Mouse (Mus musculus): ENCODE results near the gene Gm44511. TPM values are rescaled to one million over a fixed set of nuclear protein-coding genes. Genes with fewer than 3 reads are reported as not detected.
A peak's percentile ranks its signal among the peaks of the same experiment; 100 is the strongest.

Gm44511 gene
- polyA plus RNA-seq, 1 experiment: 0.23 TPM

DNA sequence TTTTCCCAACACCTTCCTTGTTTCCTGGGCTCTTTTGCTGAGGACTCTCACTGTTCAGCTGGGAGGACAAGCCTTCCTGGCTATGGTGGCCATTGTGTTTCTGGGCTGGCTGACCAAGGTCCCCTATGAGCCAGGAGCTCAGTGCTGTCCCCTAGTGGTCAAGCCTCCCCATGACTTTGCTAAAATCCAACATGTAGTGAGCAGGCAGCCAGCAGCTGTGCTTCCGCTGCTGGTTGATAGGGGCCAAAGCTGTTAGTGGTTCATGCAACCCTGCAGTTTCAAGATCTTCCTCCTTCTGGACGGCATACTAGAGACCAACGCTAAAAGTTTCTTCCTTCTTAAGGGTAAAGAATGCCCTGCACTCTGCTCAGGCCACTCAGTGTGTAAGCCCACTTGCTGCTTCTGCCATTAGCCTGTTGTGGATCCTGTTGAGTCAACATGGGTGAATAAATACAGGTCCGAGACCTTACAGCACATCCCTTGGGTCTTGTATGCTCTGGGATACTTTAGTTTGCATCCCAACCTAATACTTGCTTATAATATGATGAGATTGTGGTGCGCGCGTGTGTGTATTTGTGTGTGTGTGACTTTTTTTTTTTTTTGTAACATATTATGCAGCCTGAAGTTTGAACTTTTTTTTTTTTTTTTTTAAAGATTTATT is 19.3 kb upstream of the Gm44511 start:
- Histone ChIP-seq H3K36me3 (ENCODE audit: control insufficient read depth, insufficient read depth, low read length) (no peaks in the 10 kb centered on the region), H3K4me1 (ENCODE audit: control insufficient read depth, insufficient read depth, low read length) (no peaks in the 10 kb centered on the region; the same call in 1 of the 2 replicates), H3K27me3 (replicated peaks; ENCODE audit: control insufficient read depth, insufficient read depth, low read length) (no peaks in the 10 kb centered on the region), H3K4me3 (ENCODE audit: insufficient read depth, low read depth, low read length) (no peak overlapping the region), H3K27ac (ENCODE audit: insufficient read depth, low read depth, low read length) (no peak overlapping the region)
- 45% methylated on average over 7 of the region's 7 CpGs for WGBS
- TF ChIP-seq POLR2A (IDR thresholded peaks at IDR 0.05; ENCODE audit: low read depth, low read length): no peak
- peak; percentile 99 for TF ChIP-seq CTCF (conservative IDR thresholded peaks at IDR 0.05; ENCODE audit: insufficient read depth, insufficient read length, low read depth, low read length)
- DNase-seq: peak; percentile 91

DNA sequence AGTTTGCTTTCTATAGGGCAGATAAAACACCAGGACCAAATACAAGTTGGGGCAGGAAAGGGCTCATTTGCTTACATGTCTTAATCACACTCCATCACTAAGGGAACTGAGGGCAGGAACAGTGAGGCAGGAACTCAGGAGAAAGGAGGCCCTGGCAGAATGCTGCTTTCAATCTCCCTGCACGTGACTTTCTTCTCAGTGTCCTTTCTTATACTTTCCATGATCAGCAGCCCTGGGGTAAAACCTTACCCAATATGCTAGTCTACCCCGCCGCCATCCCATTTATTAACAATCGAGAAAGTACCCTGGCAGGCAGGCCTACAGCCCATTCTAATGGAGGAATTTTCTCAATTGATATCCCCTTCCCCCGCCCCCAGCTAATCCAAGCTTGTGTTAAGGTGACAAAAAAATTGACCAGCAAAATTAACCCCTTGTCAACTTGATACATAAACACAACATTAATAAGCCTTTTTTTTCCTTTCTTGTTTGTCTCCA is 18.5 kb upstream of the Gm44511 start:
- no peak for TF ChIP-seq CTCF (conservative IDR thresholded peaks at IDR 0.05; ENCODE audit: insufficient read depth, insufficient read length, low read depth, low read length)
- TF ChIP-seq POLR2A (IDR thresholded peaks at IDR 0.05; ENCODE audit: low read depth, low read length): no peak
- Histone ChIP-seq H3K27ac (ENCODE audit: insufficient read depth, low read depth, low read length) (no peak overlapping the region), H3K36me3 (ENCODE audit: control insufficient read depth, insufficient read depth, low read length) (no peaks in the 10 kb centered on the region), H3K4me3 (ENCODE audit: insufficient read depth, low read depth, low read length) (no peak overlapping the region), H3K27me3 (replicated peaks; ENCODE audit: control insufficient read depth, insufficient read depth, low read length) (no peaks in the 10 kb centered on the region), H3K4me1 (ENCODE audit: control insufficient read depth, insufficient read depth, low read length) (no peaks in the 10 kb centered on the region; the same call in 1 of the 2 replicates)
- no peak for DNase-seq
- 92% methylated on average over 5 of the region's 5 CpGs for WGBS

DNA sequence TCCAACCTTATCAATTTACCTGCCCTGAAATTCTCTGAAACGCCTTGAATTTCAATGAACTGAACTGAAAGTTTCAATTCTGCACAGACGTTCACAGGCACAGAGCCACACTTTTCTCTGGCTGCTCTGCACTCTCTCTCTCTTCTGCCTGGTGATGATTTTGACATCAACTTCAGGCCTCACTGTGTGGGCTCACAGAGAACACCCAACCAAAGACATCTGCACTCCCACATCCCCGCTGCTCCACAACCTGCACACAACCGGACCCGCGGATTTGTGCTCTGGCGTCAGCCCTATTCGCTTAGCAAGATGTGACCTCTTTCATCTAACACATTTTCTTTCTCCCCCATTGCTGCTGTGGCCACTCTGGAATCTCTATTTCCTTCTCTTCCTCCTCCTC is 18.0 kb upstream of the Gm44511 start:
- no peak overlapping the region for H3K4me3 ChIP-seq (ENCODE audit: insufficient read depth, low read depth, low read length)
- DNase-seq: no peak
- no peaks in the 10 kb centered on the region; the same call in 1 of the 2 replicates for H3K4me1 ChIP-seq (ENCODE audit: control insufficient read depth, insufficient read depth, low read length)
- H3K27ac ChIP-seq (ENCODE audit: insufficient read depth, low read depth, low read length): no peak overlapping the region
- WGBS: 34% methylated on average over 8 of the region's 8 CpGs
- H3K27me3 ChIP-seq (replicated peaks; ENCODE audit: control insufficient read depth, insufficient read depth, low read length): no peaks in the 10 kb centered on the region
- no peak for TF ChIP-seq POLR2A (IDR thresholded peaks at IDR 0.05; ENCODE audit: low read depth, low read length)
- no peak for TF ChIP-seq CTCF (conservative IDR thresholded peaks at IDR 0.05; ENCODE audit: insufficient read depth, insufficient read length, low read depth, low read length)
- H3K36me3 ChIP-seq (ENCODE audit: control insufficient read depth, insufficient read depth, low read length): no peaks in the 10 kb centered on the region

GRCm38 (mm10) chr6:128843479-128843992 is 17.4 kb upstream of the Gm44511 start:
- WGBS: under 1% methylated on average over 22 of the region's 22 CpGs
- Histone ChIP-seq H3K4me1 (ENCODE audit: control insufficient read depth, insufficient read depth, low read length) (no peaks in the 10 kb centered on the region; the same call in 1 of the 2 replicates), H3K4me3 (ENCODE audit: insufficient read depth, low read depth, low read length) (peak overlapping the region; percentile 80), H3K27ac (ENCODE audit: insufficient read depth, low read depth, low read length) (peak overlapping the region; percentile 64), H3K36me3 (ENCODE audit: control insufficient read depth, insufficient read depth, low read length) (no peaks in the 10 kb centered on the region), H3K27me3 (replicated peaks; ENCODE audit: control insufficient read depth, insufficient read depth, low read length) (no peaks in the 10 kb centered on the region)
- TF ChIP-seq CTCF (conservative IDR thresholded peaks at IDR 0.05; ENCODE audit: insufficient read depth, insufficient read length, low read depth, low read length) (no peak), POLR2A (IDR thresholded peaks at IDR 0.05; ENCODE audit: low read depth, low read length) (no peak)
- DNase-seq: peak; percentile 86

DNA sequence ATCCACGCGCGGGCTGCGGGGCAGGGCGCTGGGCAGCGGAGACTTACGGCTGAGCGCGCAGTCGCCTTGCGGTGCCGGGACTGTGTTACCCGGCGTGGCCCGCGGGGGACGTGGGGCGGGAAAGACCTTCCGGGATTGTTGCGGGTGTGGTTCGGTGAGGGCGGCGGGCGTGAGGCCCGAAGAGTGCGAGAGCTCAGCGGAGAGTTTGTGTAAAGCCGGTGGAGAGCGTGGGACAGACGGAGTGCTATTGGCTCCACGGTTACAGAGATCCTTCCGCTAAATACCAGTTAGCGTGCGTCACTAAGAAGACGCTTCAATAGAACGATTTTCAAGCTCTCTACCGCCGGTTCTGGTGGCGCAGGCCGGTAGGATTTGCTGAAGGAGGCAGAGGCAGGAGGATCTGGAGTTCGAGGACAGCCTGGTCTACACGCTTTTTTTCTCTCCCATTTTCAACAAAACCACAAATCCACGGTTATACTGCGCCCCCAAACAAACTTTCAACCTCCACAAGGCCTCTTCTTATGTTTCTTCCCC is 16.9 kb upstream of the Gm44511 start:
- no peaks in the 10 kb centered on the region for H3K27me3 ChIP-seq (replicated peaks; ENCODE audit: control insufficient read depth, insufficient read depth, low read length)
- WGBS: 0% methylated on average over 44 of the region's 44 CpGs
- no peaks in the 10 kb centered on the region; the same call in 1 of the 2 replicates for H3K4me1 ChIP-seq (ENCODE audit: control insufficient read depth, insufficient read depth, low read length)
- TF ChIP-seq POLR2A (IDR thresholded peaks at IDR 0.05; ENCODE audit: low read depth, low read length) (no peak), CTCF (conservative IDR thresholded peaks at IDR 0.05; ENCODE audit: insufficient read depth, insufficient read length, low read depth, low read length) (peak; percentile 19; the same call in 1 of the 2 replicates)
- DNase-seq: peak; percentile 96
- H3K27ac ChIP-seq (ENCODE audit: insufficient read depth, low read depth, low read length): peak overlapping the region; percentile 75
- H3K36me3 ChIP-seq (ENCODE audit: control insufficient read depth, insufficient read depth, low read length): no peaks in the 10 kb centered on the region
- H3K4me3 ChIP-seq (ENCODE audit: insufficient read depth, low read depth, low read length): peak overlapping the region; percentile 80

- Histone ChIP-seq H3K4me3 (ENCODE audit: insufficient read depth, low read depth, low read length) (peak overlapping the region; percentile 80), H3K27me3 (replicated peaks; ENCODE audit: control insufficient read depth, insufficient read depth, low read length) (no peaks in the 10 kb centered on the region), H3K27ac (ENCODE audit: insufficient read depth, low read depth, low read length) (peak overlapping the region; percentile 75), H3K4me1 (ENCODE audit: control insufficient read depth, insufficient read depth, low read length) (no peaks in the 10 kb centered on the region; the same call in 1 of the 2 replicates), H3K36me3 (ENCODE audit: control insufficient read depth, insufficient read depth, low read length) (no peaks in the 10 kb centered on the region)
- TF ChIP-seq CTCF (conservative IDR thresholded peaks at IDR 0.05; ENCODE audit: insufficient read depth, insufficient read length, low read depth, low read length) (no peak), POLR2A (IDR thresholded peaks at IDR 0.05; ENCODE audit: low read depth, low read length) (no peak)
- DNase-seq: no peak
- under 1% methylated on average over 20 of the region's 20 CpGs for WGBS
Measured at GRCm38 (mm10) chr6:128842356-128842944, 16.3 kb upstream of the Gm44511 start.
